Mouse (Mus musculus) heart, postnatal 0 days (tissue): ENCODE results near the gene Ccl27a.
"Not testable (repeated sequence)": the region's sequence is repeated elsewhere in the genome, so short reads cannot be mapped to it uniquely, and the experiment has no call there.

Experiments used
- CTCF ChIP-seq: IDR thresholded peaks from 2 replicates; pipeline ENCODE4 v1.5.1; 2016; ENCODE audit warnings: antibody characterized with exemption, control low read depth, low read depth
- EP300 ChIP-seq: IDR thresholded peaks from 2 replicates; pipeline ENCODE4 v1.6.1; 2016; ENCODE audit warnings: antibody characterized with exemption, low read depth

DNA sequence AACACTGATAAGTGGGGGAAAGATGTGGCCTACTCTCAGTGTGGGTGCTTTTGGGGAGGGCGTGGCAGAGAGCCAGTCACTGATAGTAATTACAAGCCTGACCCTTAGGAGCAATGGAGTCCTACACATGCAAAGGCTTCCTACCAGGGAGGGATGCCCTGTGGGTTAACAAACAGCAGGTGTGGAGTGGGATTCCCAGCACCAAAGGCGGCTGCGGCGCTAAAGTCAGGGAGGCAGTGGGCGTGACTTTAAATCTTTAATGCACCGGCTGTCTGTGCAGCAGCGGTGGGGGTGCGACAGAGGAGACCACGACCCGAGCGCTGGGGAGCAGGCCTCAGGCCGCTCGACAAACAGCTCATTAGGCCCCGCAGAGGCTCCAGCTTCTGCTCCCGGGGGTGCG is 1.1 kb downstream of the Ccl27a start:
- TF ChIP-seq CTCF, EP300: not testable (repeated sequence)
